Mouse (Mus musculus): ENCODE data around the gene Itga9. TPM values are rescaled to one million over a fixed set of nuclear protein-coding genes. Genes with fewer than 3 reads are reported as not detected.
A peak's percentile ranks its signal among the peaks of the same experiment; 100 is the strongest.

The Itga9 gene
- 2.8 and 3.3 TPM in 2 replicates for polyA plus RNA-seq (2012; rRNA removed)
- polyA plus RNA-seq (2014; fragmentation: Nextera tagmentation; extraction: Ambion mirVana) = 1.4 and 2.2 TPM in 2 replicates

DNA sequence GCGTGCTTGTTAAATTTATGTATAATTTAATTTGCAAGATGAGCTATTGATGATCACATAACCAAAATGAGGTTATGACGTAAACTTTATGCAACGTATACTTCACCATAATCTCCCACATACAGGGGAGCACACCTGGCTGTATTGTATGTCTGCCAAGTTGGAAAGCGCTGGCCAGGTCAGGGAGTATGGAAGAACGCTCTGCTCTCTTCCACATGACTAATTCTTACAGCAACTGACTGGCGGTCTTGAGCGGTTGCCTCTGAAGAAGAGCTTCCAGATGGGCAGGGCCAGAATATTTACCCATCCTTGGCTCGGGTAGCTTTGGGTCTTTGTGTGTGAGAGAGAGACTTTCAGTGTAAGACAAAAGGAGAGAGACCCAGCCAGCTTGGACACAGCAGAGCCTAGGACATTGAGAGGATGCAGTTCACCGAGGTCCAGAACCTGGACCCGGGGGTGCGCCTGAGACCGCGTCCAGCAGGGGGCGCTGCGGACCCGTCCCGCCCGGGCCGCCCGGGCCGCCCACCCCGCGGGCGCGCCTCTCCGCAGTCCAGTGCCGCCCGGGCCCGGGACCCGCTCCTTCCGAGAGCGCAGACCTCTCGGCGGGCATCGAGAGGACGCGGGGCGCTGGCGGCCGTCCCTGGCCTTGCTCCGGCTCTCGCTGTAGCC lies at the start of gene Itga9:
Gene Itga9 (plus strand): TSS at position 543 of the 669 bp plus-strand sequence.
- no peaks in the 10 kb centered on the region for H3K36me3 ChIP-seq (replicated peaks; ENCODE audit: control insufficient read depth, insufficient read depth, low read depth)
- no peak within 1 kb of the TSS for H3K27ac ChIP-seq
- peak within 1 kb of the TSS; percentile 62 for H3K4me2 ChIP-seq (ENCODE audit: low read depth)
- no peak within 1 kb of the TSS for H3K9ac ChIP-seq (replicated peaks)
- TF ChIP-seq EP300 (IDR thresholded peaks at IDR 0.05; ENCODE audit: low read depth) (no peak), CTCF (IDR thresholded peaks at IDR 0.05; ENCODE audit: low read depth) (peak; percentile 65)
- peaks cover 15% of the 10 kb centered on the region for H3K27me3 ChIP-seq (ENCODE audit: control insufficient read depth, insufficient read depth, low read length)
- ATAC-seq (ENCODE audit: insufficient read depth) = peak; percentile 38; the same call in 1 of the 2 replicates
- H3K9me3 ChIP-seq (ENCODE audit: control insufficient read depth, low read length) = no peaks in the 10 kb centered on the region
- H3K4me3 ChIP-seq (ENCODE audit: insufficient read depth in 1 of 2, low read depth in 2 of 2, low read length in 2 of 2) = peak within 1 kb of the TSS; percentile 32 to 45
- H3K4me1 ChIP-seq (replicated peaks; ENCODE audit: control insufficient read depth in 2 of 2, insufficient read depth in 2 of 2, low read length in 1 of 2) = no peaks in the 10 kb centered on the region
- 12% methylated on average over 40 of the region's 42 CpGs for WGBS (ENCODE audit: insufficient replicate concordance)
- no peak for DNase-seq (ENCODE audit: low read depth in 3 of 3, low spot score in 3 of 3)

DNA sequence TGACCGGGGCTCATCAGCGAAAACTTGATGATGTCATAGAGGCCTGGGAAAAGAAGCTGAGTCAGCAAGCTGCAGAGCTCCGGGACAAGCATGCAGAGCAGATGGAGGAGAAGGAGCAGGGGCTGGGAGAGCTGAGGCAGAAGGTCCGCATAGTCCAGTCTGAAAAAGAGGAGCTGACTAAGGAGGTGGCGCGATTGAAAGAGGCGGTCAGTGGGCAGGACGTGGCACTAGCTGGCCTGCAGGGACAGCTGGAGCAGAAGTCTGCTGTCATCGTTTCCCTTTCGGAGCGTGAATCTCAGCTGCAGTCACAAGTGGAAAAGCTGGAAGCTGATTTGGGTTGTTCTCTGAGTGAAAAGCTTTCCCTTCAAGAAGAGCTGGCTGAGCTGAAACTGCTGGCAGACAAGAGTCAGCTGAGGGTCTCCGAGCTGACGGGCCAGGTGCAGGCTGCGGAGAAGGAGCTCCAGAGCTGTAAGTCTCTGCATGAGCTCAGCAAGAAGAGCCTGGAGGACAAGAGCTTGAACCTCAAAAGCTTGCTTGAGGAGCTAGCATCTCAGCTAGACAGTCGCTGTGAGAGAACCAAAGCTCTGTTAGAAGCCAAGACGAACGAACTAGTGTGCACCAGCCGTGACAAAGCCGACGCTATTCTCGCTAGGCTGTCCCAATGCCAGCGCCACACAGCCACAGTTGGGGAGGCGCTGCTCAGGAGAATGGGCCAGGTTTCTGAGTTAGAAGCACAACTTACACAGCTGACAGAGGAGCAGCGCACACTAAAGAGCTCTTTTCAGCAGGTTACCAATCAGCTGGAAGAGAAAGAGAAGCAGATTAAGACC lies 49.3 kb upstream of the Itga9 start:
- Histone ChIP-seq H3K4me3 (ENCODE audit: insufficient read depth in 1 of 2, low read depth in 2 of 2, low read length in 2 of 2) (no peak overlapping the region), H3K4me2 (ENCODE audit: low read depth) (no peak overlapping the region), H3K9ac (replicated peaks) (no peak overlapping the region), H3K27me3 (ENCODE audit: control insufficient read depth, insufficient read depth, low read length) (no peaks in the 10 kb centered on the region), H3K4me1 (replicated peaks; ENCODE audit: control insufficient read depth in 2 of 2, insufficient read depth in 2 of 2, low read length in 1 of 2) (no peaks in the 10 kb centered on the region), H3K9me3 (ENCODE audit: control insufficient read depth, low read length) (no peaks in the 10 kb centered on the region), H3K36me3 (replicated peaks; ENCODE audit: control insufficient read depth, insufficient read depth, low read depth) (peaks cover 21% of the 10 kb centered on the region), H3K27ac (no peak overlapping the region)
- no peak for TF ChIP-seq CTCF (IDR thresholded peaks at IDR 0.05; ENCODE audit: low read depth)
- 89% methylated on average over 24 of the region's 24 CpGs for WGBS (ENCODE audit: insufficient replicate concordance)
- DNase-seq (ENCODE audit: low read depth in 3 of 3, low spot score in 3 of 3) (no peak), ATAC-seq (ENCODE audit: insufficient read depth) (peak; percentile 23; the same call in 1 of the 2 replicates)

DNA sequence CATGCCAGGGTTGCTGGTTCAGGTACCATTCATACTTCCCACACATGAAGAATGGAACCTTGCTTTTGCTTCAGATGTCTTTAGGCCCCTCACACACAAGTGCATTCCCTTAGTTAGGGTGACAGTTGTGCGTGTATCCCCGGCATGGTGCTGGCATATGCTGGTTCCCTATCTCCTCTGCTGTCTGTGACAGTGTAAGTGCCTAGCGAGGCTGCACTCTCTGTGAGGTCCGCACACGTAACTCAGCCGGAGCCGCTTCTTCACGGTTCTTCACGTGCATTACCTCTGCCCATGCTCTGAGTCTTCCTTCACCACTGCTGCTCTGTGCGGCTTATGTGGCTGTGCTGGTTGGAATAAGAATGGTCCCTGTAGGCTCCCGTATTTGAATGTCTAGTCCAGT lies 43.1 kb upstream of the Itga9 start:
- no peak for ATAC-seq (ENCODE audit: insufficient read depth)
- no peaks in the 10 kb centered on the region for H3K4me1 ChIP-seq (replicated peaks; ENCODE audit: control insufficient read depth in 2 of 2, insufficient read depth in 2 of 2, low read length in 1 of 2)
- no peaks in the 10 kb centered on the region for H3K27me3 ChIP-seq (ENCODE audit: control insufficient read depth, insufficient read depth, low read length)
- H3K4me3 ChIP-seq (ENCODE audit: insufficient read depth in 1 of 2, low read depth in 2 of 2, low read length in 2 of 2) = no peak overlapping the region
- peaks cover 30% of the 10 kb centered on the region for H3K36me3 ChIP-seq (replicated peaks; ENCODE audit: control insufficient read depth, insufficient read depth, low read depth)
- no peak overlapping the region for H3K4me2 ChIP-seq (ENCODE audit: low read depth)
- DNase-seq (ENCODE audit: low read depth in 3 of 3, low spot score in 3 of 3) = no peak
- WGBS (ENCODE audit: insufficient replicate concordance) = 89% methylated on average over 11 of the region's 11 CpGs
- no peak overlapping the region for H3K27ac ChIP-seq
- TF ChIP-seq CTCF (IDR thresholded peaks at IDR 0.05; ENCODE audit: low read depth) = no peak
- no peak for TF ChIP-seq EP300 (IDR thresholded peaks at IDR 0.05; ENCODE audit: low read depth)
- H3K9ac ChIP-seq (replicated peaks) = no peak overlapping the region
- H3K9me3 ChIP-seq (ENCODE audit: control insufficient read depth, low read length) = no peaks in the 10 kb centered on the region

DNA sequence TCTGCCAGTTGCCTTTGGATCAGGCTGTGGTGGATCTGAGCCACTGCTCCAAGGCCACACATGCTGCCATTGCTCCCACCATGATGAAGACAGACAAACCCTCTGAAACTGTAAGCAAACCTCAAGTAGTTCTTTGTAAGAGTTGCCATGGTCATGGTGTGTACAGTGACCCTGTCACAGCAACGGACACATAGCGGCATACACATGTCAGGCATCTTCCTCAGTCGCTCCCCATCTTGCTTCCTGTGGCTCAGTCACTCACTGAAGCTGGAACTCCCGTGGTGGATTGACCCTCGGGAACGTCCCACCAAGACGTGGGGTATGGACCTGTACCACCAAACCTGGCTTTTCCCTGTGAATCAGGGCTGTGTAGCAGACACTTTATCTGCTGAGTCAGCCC lies 42.6 kb upstream of the Itga9 start:
- TF ChIP-seq EP300 (IDR thresholded peaks at IDR 0.05; ENCODE audit: low read depth) (no peak), CTCF (IDR thresholded peaks at IDR 0.05; ENCODE audit: low read depth) (no peak)
- H3K36me3 ChIP-seq (replicated peaks; ENCODE audit: control insufficient read depth, insufficient read depth, low read depth) = peaks cover 28% of the 10 kb centered on the region

DNA sequence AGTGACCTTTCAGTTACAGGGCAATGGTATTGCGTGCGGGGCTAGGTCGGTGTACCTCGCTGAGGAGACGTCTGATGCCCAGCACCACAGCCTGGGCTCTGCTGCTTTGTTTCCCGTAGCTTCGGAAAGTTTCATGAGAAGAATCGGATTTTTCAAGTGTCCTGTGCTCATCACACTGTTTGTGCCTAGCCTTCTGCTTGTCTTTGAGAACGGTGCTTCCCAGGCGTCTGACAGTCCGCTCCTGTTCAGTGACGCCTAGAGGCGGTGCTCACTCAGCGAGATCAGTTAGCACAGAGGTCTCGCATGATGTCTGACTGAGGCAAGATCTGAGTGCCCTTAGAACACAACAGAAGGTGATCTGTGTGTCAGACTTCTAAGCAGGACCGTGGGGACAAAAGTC lies 41.8 kb upstream of the Itga9 start:
- no peaks in the 10 kb centered on the region for H3K4me1 ChIP-seq (replicated peaks; ENCODE audit: control insufficient read depth in 2 of 2, insufficient read depth in 2 of 2, low read length in 1 of 2)
- TF ChIP-seq CTCF (IDR thresholded peaks at IDR 0.05; ENCODE audit: low read depth) (no peak), EP300 (IDR thresholded peaks at IDR 0.05; ENCODE audit: low read depth) (no peak)
- no peak overlapping the region for H3K4me3 ChIP-seq (ENCODE audit: insufficient read depth in 1 of 2, low read depth in 2 of 2, low read length in 2 of 2)
- DNase-seq (ENCODE audit: low read depth in 3 of 3, low spot score in 3 of 3) (no peak), ATAC-seq (ENCODE audit: insufficient read depth) (no peak)
- H3K36me3 ChIP-seq (replicated peaks; ENCODE audit: control insufficient read depth, insufficient read depth, low read depth) = peaks cover 31% of the 10 kb centered on the region
- no peak overlapping the region for H3K9ac ChIP-seq (replicated peaks)
- no peak overlapping the region for H3K27ac ChIP-seq
- H3K27me3 ChIP-seq (ENCODE audit: control insufficient read depth, insufficient read depth, low read length) = no peaks in the 10 kb centered on the region
- 87% methylated on average over 16 of the region's 16 CpGs for WGBS (ENCODE audit: insufficient replicate concordance)
- no peaks in the 10 kb centered on the region for H3K9me3 ChIP-seq (ENCODE audit: control insufficient read depth, low read length)
- no peak overlapping the region for H3K4me2 ChIP-seq (ENCODE audit: low read depth)

More for the DNA sequence above, 42.6 kb upstream of the Itga9 start:
- no peaks in the 10 kb centered on the region for H3K27me3 ChIP-seq (ENCODE audit: control insufficient read depth, insufficient read depth, low read length)
- H3K27ac ChIP-seq = no peak overlapping the region
- H3K4me3 ChIP-seq (ENCODE audit: insufficient read depth in 1 of 2, low read depth in 2 of 2, low read length in 2 of 2) = no peak overlapping the region
- 82% methylated on average over 7 of the region's 7 CpGs for WGBS (ENCODE audit: insufficient replicate concordance)
- no peaks in the 10 kb centered on the region for H3K9me3 ChIP-seq (ENCODE audit: control insufficient read depth, low read length)
- ATAC-seq (ENCODE audit: insufficient read depth) (no peak), DNase-seq (ENCODE audit: low read depth in 3 of 3, low spot score in 3 of 3) (no peak)
- no peaks in the 10 kb centered on the region for H3K4me1 ChIP-seq (replicated peaks; ENCODE audit: control insufficient read depth in 2 of 2, insufficient read depth in 2 of 2, low read length in 1 of 2)
- H3K4me2 ChIP-seq (ENCODE audit: low read depth) = no peak overlapping the region
- H3K9ac ChIP-seq (replicated peaks) = no peak overlapping the region

Measured in liver, embryonic 14.5 days (tissue).